Comparison of ENCODE assay signal across 28 mouse cellular contexts in the genomic region with DNA sequence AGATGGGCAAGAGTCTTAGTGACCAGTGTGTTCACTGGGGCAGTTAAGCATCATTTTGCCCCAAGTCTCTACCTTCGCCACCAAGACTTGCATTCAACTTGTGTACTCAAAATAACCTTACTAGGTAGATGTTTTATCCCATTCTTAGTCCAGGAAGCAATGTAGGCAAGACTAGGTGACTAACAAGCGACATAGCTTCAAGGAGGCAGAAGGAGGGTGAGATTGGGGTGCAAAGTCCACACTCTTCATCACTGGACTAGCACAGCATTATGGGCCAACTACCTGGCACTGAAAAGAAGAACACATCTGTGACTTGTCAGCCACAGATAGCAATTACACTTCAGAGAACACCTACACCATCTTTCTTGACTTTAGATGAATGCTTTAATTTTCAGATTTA. TPM values are rescaled to one million over a fixed set of nuclear protein-coding genes. Genes with fewer than 3 reads are reported as not detected.
DNase-seq lines count a peak whose midpoint lies in the region; ATAC-seq and TF ChIP-seq lines count a peak whose summit lies in the region.
"Had no signal": no experiment of that assay in that cellular context is flagged by ENCODE, and none has a peak within 500 bp of the region (broad histone marks: within the 10 kb centered on the region; RNA-seq: fewer than 3 reads in every experiment).

No protein-coding gene starts in this region.

- WGBS in intestine, embryonic 14.5 days, result 81% methylated on average over 2 of the region's 2 CpGs
- WGBS in intestine, embryonic 15.5 days, result 76% methylated on average over 2 of the region's 2 CpGs
- WGBS in intestine, postnatal 0 days, result 59% methylated on average over 2 of the region's 2 CpGs
- WGBS in stomach, postnatal 0 days, result 86% methylated on average over 2 of the region's 2 CpGs
- WGBS in lung, adult 2 months, result 93% methylated on average over 2 of the region's 2 CpGs

- no peaks in the 10 kb centered on the region for H3K36me3 ChIP-seq in intestine, embryonic 14.5 days (ENCODE audit: control insufficient read depth, insufficient read depth, low read length)
- H3K36me3 ChIP-seq in intestine, embryonic 15.5 days, result no peaks in the 10 kb centered on the region
- no peaks in the 10 kb centered on the region for H3K36me3 ChIP-seq in intestine, postnatal 0 days (ENCODE audit: control insufficient read depth, insufficient read depth)
- no peaks in the 10 kb centered on the region for H3K36me3 ChIP-seq in stomach, postnatal 0 days (ENCODE audit: control insufficient read depth, insufficient read depth, low read length)
- H3K36me3 ChIP-seq: embryonic facial prominence, embryonic 12.5 days; forebrain, embryonic 15.5 days had no signal

- peaks cover 3% of the 10 kb centered on the region; the same call in 1 of the 2 replicates for H3K4me1 ChIP-seq in intestine, embryonic 14.5 days (replicated peaks; ENCODE audit: control insufficient read depth, insufficient read depth, low read length)
- H3K4me1 ChIP-seq in intestine, embryonic 15.5 days (replicated peaks), result peaks cover 14% of the 10 kb centered on the region
- peaks cover 9% of the 10 kb centered on the region; the same call in 1 of the 2 replicates for H3K4me1 ChIP-seq in intestine, postnatal 0 days (replicated peaks; ENCODE audit: control insufficient read depth, insufficient read depth, low read length)
- no peaks in the 10 kb centered on the region for H3K4me1 ChIP-seq in stomach, postnatal 0 days (replicated peaks; ENCODE audit: control insufficient read depth, insufficient read depth)
- no peaks in the 10 kb centered on the region for H3K4me1 ChIP-seq in lung, adult 2 months (ENCODE audit: control insufficient read depth, insufficient read depth, low read length)
- H3K4me1 ChIP-seq: embryonic facial prominence, embryonic 12.5 days; forebrain, embryonic 13.5 days; forebrain, embryonic 15.5 days had no signal

- no peak for ATAC-seq in intestine, embryonic 14.5 days (replicated peaks; ENCODE audit: low FRiP score, low TSS enrichment, low read depth)
- peak; percentile 52 for ATAC-seq in intestine, embryonic 15.5 days
- ATAC-seq in intestine, postnatal 0 days, result peak; percentile 60
- peak; percentile 79 for ATAC-seq in stomach, postnatal 0 days (ENCODE audit: low FRiP score, low TSS enrichment)
- no peak for ATAC-seq in granulocyte monocyte progenitor cell, adult 5-6 weeks (replicated peaks; ENCODE audit: poor library complexity, severe bottlenecking)
- ATAC-seq in megakaryocyte, adult 5-6 weeks (ENCODE audit: poor library complexity, severe bottlenecking), result no peak
- ATAC-seq: forebrain, embryonic 13.5 days; forebrain, embryonic 15.5 days had no signal

- no peaks in the 10 kb centered on the region for H3K9me3 ChIP-seq in intestine, embryonic 14.5 days (ENCODE audit: control insufficient read depth, low read length)
- no peaks in the 10 kb centered on the region for H3K9me3 ChIP-seq in intestine, embryonic 15.5 days
- no peaks in the 10 kb centered on the region for H3K9me3 ChIP-seq in intestine, postnatal 0 days (ENCODE audit: control insufficient read depth)
- no peaks in the 10 kb centered on the region for H3K9me3 ChIP-seq in stomach, postnatal 0 days (ENCODE audit: control insufficient read depth, low read length)
- H3K9me3 ChIP-seq: embryonic facial prominence, embryonic 12.5 days; forebrain, embryonic 13.5 days; forebrain, embryonic 15.5 days had no signal

- no peak for TF ChIP-seq EP300 in stomach, postnatal 0 days (optimal IDR thresholded peaks at IDR 0.05)

- no peak for TF ChIP-seq CTCF in intestine, postnatal 0 days (IDR thresholded peaks at IDR 0.05; ENCODE audit: low read depth)
- TF ChIP-seq CTCF in stomach, postnatal 0 days (IDR thresholded peaks at IDR 0.05; ENCODE audit: low read depth), result no peak
- no peak for TF ChIP-seq CTCF in lung, adult 2 months (IDR thresholded peaks at IDR 0.05; ENCODE audit: insufficient read depth, low read length)

- DNase-seq in intestine, embryonic 14.5 days (ENCODE audit: low spot score), result peak; percentile 41
- DNase-seq in stomach, postnatal 0 days (ENCODE audit: low spot score), result no peak
- DNase-seq in lung, adult 2 months, result no peak
- DNase-seq: adrenal gland, adult 2 months; adrenal gland, postnatal 10 days; adrenal gland, postnatal 25 days; cerebellum, adult 11 months; cerebellum, adult 18-20 months; cerebellum, adult 8-10 months; cerebellum, adult 9-11 months; cerebellum, postnatal 14 days; cerebellum, postnatal 36 days; embryo, embryonic 11 days had no signal

- H3K4me2 ChIP-seq in intestine, embryonic 14.5 days (ENCODE audit: low read length), result no peak overlapping the region
- no peak overlapping the region for H3K4me2 ChIP-seq in intestine, embryonic 15.5 days (replicated peaks)
- no peak overlapping the region for H3K4me2 ChIP-seq in intestine, postnatal 0 days (replicated peaks; ENCODE audit: low read depth)
- H3K4me2 ChIP-seq in stomach, postnatal 0 days (replicated peaks; ENCODE audit: low read depth), result no peak overlapping the region
- H3K4me2 ChIP-seq: embryonic facial prominence, embryonic 12.5 days; forebrain, embryonic 13.5 days; forebrain, embryonic 15.5 days had no signal

- no peak for TF ChIP-seq POLR2A in lung, adult 2 months (IDR thresholded peaks at IDR 0.05; ENCODE audit: borderline replicate concordance, extremely low read depth, low read depth, low read length)

- H3K27ac ChIP-seq in intestine, embryonic 14.5 days (ENCODE audit: low read depth), result no peak overlapping the region
- H3K27ac ChIP-seq in intestine, embryonic 15.5 days, result no peak overlapping the region
- H3K27ac ChIP-seq in intestine, postnatal 0 days (ENCODE audit: low read depth, low read length), result peak overlapping the region; percentile 35; the same call in 1 of the 2 replicates
- no peak overlapping the region for H3K27ac ChIP-seq in stomach, postnatal 0 days (replicated peaks)
- H3K27ac ChIP-seq: embryonic facial prominence, embryonic 12.5 days; forebrain, embryonic 13.5 days; forebrain, embryonic 15.5 days had no signal

- no peak overlapping the region for H3K4me3 ChIP-seq in intestine, embryonic 14.5 days (ENCODE audit: low read depth, low read length)
- no peak overlapping the region for H3K4me3 ChIP-seq in intestine, embryonic 15.5 days (replicated peaks)
- no peak overlapping the region for H3K4me3 ChIP-seq in intestine, postnatal 0 days (ENCODE audit: low read depth, low read length)
- H3K4me3 ChIP-seq in stomach, postnatal 0 days (ENCODE audit: low read depth, low read length), result no peak overlapping the region
- H3K4me3 ChIP-seq in lung, adult 2 months (replicated peaks; ENCODE audit: extremely low read depth, low read depth, low read length), result no peak overlapping the region
- H3K4me3 ChIP-seq: embryonic facial prominence, embryonic 12.5 days; forebrain, embryonic 13.5 days; forebrain, embryonic 15.5 days had no signal

- no peaks in the 10 kb centered on the region for H3K27me3 ChIP-seq in intestine, embryonic 14.5 days (replicated peaks; ENCODE audit: control insufficient read depth, insufficient read depth, low read length)
- no peaks in the 10 kb centered on the region for H3K27me3 ChIP-seq in intestine, embryonic 15.5 days (replicated peaks)
- no peaks in the 10 kb centered on the region for H3K27me3 ChIP-seq in intestine, postnatal 0 days (replicated peaks; ENCODE audit: control insufficient read depth, insufficient read depth, low read length)
- H3K27me3 ChIP-seq in stomach, postnatal 0 days (ENCODE audit: control insufficient read depth, insufficient read depth, low read length), result no peaks in the 10 kb centered on the region
- H3K27me3 ChIP-seq: embryonic facial prominence, embryonic 12.5 days; forebrain, embryonic 13.5 days; forebrain, embryonic 15.5 days had no signal

- no peak overlapping the region for H3K9ac ChIP-seq in intestine, embryonic 14.5 days (ENCODE audit: low read length)
- no peak overlapping the region for H3K9ac ChIP-seq in intestine, embryonic 15.5 days
- no peak overlapping the region for H3K9ac ChIP-seq in intestine, postnatal 0 days (ENCODE audit: low read depth, low read length)
- no peak overlapping the region for H3K9ac ChIP-seq in stomach, postnatal 0 days (ENCODE audit: low read length)
- H3K9ac ChIP-seq: embryonic facial prominence, embryonic 12.5 days; forebrain, embryonic 13.5 days; forebrain, embryonic 15.5 days had no signal

RNA-seq across cellular contexts. Expression of a gene that starts 18.0 kb away (rescaled TPM):
- polyA plus RNA-seq in intestine, embryonic 14.5 days (2014; fragmentation: Nextera tagmentation; extraction: Ambion mirVana), result 100 and 126 TPM in 2 replicates
- polyA plus RNA-seq in intestine, embryonic 15.5 days (2015; fragmentation: Nextera tagmentation; extraction: Ambion mirVana), result 654 and 813 TPM in 2 replicates
- 14,903 and 15,973 TPM in 2 replicates for polyA plus RNA-seq in intestine, postnatal 0 days (2015; fragmentation: Nextera tagmentation; extraction: Ambion mirVana)
- 18.2 and 21.5 TPM in 2 replicates for polyA plus RNA-seq in stomach, postnatal 0 days (2015; fragmentation: Nextera tagmentation; extraction: Ambion mirVana)
- polyA plus RNA-seq in lung, adult 2 months (2012; rRNA removed), result 0.20 TPM in 1 of 2 replicates, not detected in the other
- not detected in 2 replicates for total RNA-seq in granulocyte monocyte progenitor cell, adult 5-6 weeks (2014; fragmentation: Nextera tagmentation)
- not detected in 2 replicates for total RNA-seq in granulocyte monocyte progenitor cell, adult 5-6 weeks (2017)
- not detected in 2 replicates for total RNA-seq in megakaryocyte, adult 5-6 weeks (2015)
- not detected in 2 replicates for total RNA-seq in megakaryocyte, adult 5-6 weeks (2017)
- total RNA-seq: adrenal gland, adult 2 months; adrenal gland, postnatal 25 days; common myeloid progenitor, adult 5-6 weeks; ES-E14; MEL had no signal
- polyA plus RNA-seq: adrenal gland, adult 2 months; brain, embryonic 14.5 days; C2C12; embryonic facial prominence, embryonic 12.5 days; embryonic facial prominence, embryonic 14.5 days; forebrain, embryonic 11.5 days; forebrain, embryonic 15.5 days had no signal

RNA-seq across cellular contexts. Expression of a gene that starts 42.3 kb away (rescaled TPM):
- not detected in 2 replicates for polyA plus RNA-seq in intestine, embryonic 14.5 days (2014; fragmentation: Nextera tagmentation; extraction: Ambion mirVana)
- polyA plus RNA-seq in intestine, embryonic 15.5 days (2015; fragmentation: Nextera tagmentation; extraction: Ambion mirVana), result not detected in 2 replicates
- not detected in 2 replicates for polyA plus RNA-seq in intestine, postnatal 0 days (2015; fragmentation: Nextera tagmentation; extraction: Ambion mirVana)
- not detected in 2 replicates for polyA plus RNA-seq in stomach, postnatal 0 days (2015; fragmentation: Nextera tagmentation; extraction: Ambion mirVana)
- not detected in 2 replicates for polyA plus RNA-seq in lung, adult 2 months (2012; rRNA removed)
- not detected in 2 replicates for total RNA-seq in granulocyte monocyte progenitor cell, adult 5-6 weeks (2014; fragmentation: Nextera tagmentation)
- total RNA-seq in granulocyte monocyte progenitor cell, adult 5-6 weeks (2017), result not detected in 2 replicates
- not detected in 2 replicates for total RNA-seq in megakaryocyte, adult 5-6 weeks (2015)
- total RNA-seq in megakaryocyte, adult 5-6 weeks (2017), result not detected in 2 replicates
- total RNA-seq: adrenal gland, adult 2 months; adrenal gland, postnatal 10 days; adrenal gland, postnatal 25 days; adrenal gland, postnatal 4 days; common myeloid progenitor, adult 5-6 weeks; ES-E14; MEL had no signal
- polyA plus RNA-seq: adrenal gland, adult 2 months; brain, embryonic 14.5 days; C2C12; embryonic facial prominence, embryonic 12.5 days; embryonic facial prominence, embryonic 14.5 days; forebrain, embryonic 11.5 days; forebrain, embryonic 13.5 days; forebrain, embryonic 15.5 days had no signal

RNA-seq across cellular contexts. Expression of a gene that starts 47.1 kb away (rescaled TPM):
- polyA plus RNA-seq in intestine, embryonic 14.5 days (2014; fragmentation: Nextera tagmentation; extraction: Ambion mirVana), result 125 and 132 TPM in 2 replicates
- polyA plus RNA-seq in intestine, embryonic 15.5 days (2015; fragmentation: Nextera tagmentation; extraction: Ambion mirVana), result 146 and 156 TPM in 2 replicates
- 222 and 229 TPM in 2 replicates for polyA plus RNA-seq in intestine, postnatal 0 days (2015; fragmentation: Nextera tagmentation; extraction: Ambion mirVana)
- 385 and 409 TPM in 2 replicates for polyA plus RNA-seq in stomach, postnatal 0 days (2015; fragmentation: Nextera tagmentation; extraction: Ambion mirVana)
- polyA plus RNA-seq in lung, adult 2 months (2012; rRNA removed), result 41.8 and 56.6 TPM in 2 replicates
- 87.5 and 95.1 TPM in 2 replicates for total RNA-seq in granulocyte monocyte progenitor cell, adult 5-6 weeks (2014; fragmentation: Nextera tagmentation)
- total RNA-seq in granulocyte monocyte progenitor cell, adult 5-6 weeks (2017), result 34.8 and 40.8 TPM in 2 replicates
- total RNA-seq in megakaryocyte, adult 5-6 weeks (2015), result 75.4 and 89.8 TPM in 2 replicates
- 40.3 and 41.2 TPM in 2 replicates for total RNA-seq in megakaryocyte, adult 5-6 weeks (2017)

Comparison
In these comparisons a context has a peak if more than half of its experiments do, and no peak if none do; other contexts are left out.
1. ATAC-seq: peak in intestine, embryonic 15.5 days (single experiment), intestine, postnatal 0 days (single experiment) and stomach, postnatal 0 days (single experiment); none in intestine, embryonic 14.5 days (single experiment), granulocyte monocyte progenitor cell, adult 5-6 weeks (single experiment) and megakaryocyte, adult 5-6 weeks (single experiment).
2. RNA of a gene that starts 18.0 kb away (polyA plus RNA-seq): 14,903 to 15,973 TPM in intestine, postnatal 0 days; 654 to 813 TPM in intestine, embryonic 15.5 days, 100 to 126 TPM in intestine, embryonic 14.5 days, 18.2 to 21.5 TPM in stomach, postnatal 0 days and 0.20 TPM in lung, adult 2 months; every median in the first group is over 10 times any median in the second.